Mouse (Mus musculus): Measurements from ENCODE around the gene Plekhh3. TPM values are rescaled to one million over a fixed set of nuclear protein-coding genes. Genes with fewer than 3 reads are reported as not detected.

The Plekhh3 gene
- polyA plus RNA-seq, 1 experiment from 2014 or later = 28.7 TPM

DNA sequence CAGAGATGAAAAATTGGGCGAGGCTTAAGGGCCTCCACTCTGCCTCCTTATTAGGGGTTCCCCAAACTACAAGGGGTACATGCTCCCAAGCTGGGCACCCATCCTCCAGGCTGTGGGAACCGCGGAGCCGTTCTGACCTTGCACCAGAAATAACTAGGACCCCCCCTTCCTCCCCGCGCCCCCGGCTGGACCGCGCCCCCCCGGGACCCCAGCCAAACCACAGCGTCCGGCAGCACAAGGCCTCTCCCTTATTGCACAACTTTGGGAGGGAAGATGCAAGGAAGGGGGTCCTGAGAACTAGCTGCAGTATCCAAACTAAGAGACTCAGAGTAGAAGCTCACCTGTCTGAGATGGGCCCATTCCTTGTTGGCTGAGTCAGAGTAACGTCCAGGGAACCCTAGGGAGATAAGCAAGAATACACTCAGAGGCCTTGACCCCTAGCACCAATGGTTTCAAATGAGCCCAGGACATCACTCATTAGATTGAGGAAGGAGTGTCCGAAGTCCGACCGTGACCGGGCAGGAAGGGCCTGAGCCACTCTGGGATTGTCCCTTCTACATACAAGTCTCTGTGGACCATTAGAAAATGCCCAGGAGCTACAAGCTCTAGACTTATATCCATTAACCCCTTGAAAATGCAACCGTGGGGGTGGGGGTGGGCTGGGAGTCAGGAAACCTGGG, 2.7 kb downstream of the Plekhh3 start:
- H3K4me1 ChIP-seq = peaks cover 78% of the 10 kb centered on the region
- peaks cover 33% of the 10 kb centered on the region for H3K36me3 ChIP-seq
- ATAC-seq (ENCODE audit: insufficient number of reproducible peaks, low FRiP score, low TSS enrichment, low read depth) = no peak
- H3K4me2 ChIP-seq (replicated peaks) = peak overlapping the region; percentile 91
- peak overlapping the region; percentile 80 for H3K4me3 ChIP-seq (replicated peaks)
- H3K9me3 ChIP-seq (replicated peaks) = no peaks in the 10 kb centered on the region
- H3K27me3 ChIP-seq = peaks cover 49% of the 10 kb centered on the region
- no peak overlapping the region for H3K27ac ChIP-seq (replicated peaks)
- H3K9ac ChIP-seq = no peak overlapping the region
- WGBS = 64% methylated on average over 18 of the region's 18 CpGs

DNA sequence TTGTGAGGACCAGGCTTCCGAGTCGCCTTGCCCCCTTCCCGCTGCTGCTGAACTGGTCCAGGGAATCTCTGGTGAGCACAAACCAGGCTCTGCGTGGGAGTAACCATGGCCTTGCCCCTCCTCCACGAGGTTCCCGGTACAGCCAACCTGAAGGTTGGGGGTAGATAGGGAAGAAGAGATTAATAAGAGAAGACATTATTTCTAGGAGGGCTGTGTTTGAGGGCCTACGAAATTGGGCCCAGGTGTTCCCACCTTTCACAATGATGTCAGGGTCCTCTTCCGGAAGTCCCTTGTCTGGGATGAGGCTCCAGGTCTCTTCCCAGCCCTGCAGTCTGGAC, 3.2 kb downstream of the Plekhh3 start:
- H3K36me3 ChIP-seq = peaks cover 37% of the 10 kb centered on the region
- H3K27me3 ChIP-seq = peaks cover 55% of the 10 kb centered on the region
- no peak overlapping the region for H3K27ac ChIP-seq (replicated peaks)
- ATAC-seq (ENCODE audit: insufficient number of reproducible peaks, low FRiP score, low TSS enrichment, low read depth) = no peak
- H3K4me2 ChIP-seq (replicated peaks) = peak overlapping the region; percentile 91; the same call in 1 of the 2 replicates
- WGBS = 50% methylated on average over 8 of the region's 8 CpGs
- H3K9me3 ChIP-seq (replicated peaks) = no peaks in the 10 kb centered on the region
- H3K4me1 ChIP-seq = peaks cover 77% of the 10 kb centered on the region
- peak overlapping the region; percentile 80 for H3K4me3 ChIP-seq (replicated peaks)
- H3K9ac ChIP-seq = no peak overlapping the region

DNA sequence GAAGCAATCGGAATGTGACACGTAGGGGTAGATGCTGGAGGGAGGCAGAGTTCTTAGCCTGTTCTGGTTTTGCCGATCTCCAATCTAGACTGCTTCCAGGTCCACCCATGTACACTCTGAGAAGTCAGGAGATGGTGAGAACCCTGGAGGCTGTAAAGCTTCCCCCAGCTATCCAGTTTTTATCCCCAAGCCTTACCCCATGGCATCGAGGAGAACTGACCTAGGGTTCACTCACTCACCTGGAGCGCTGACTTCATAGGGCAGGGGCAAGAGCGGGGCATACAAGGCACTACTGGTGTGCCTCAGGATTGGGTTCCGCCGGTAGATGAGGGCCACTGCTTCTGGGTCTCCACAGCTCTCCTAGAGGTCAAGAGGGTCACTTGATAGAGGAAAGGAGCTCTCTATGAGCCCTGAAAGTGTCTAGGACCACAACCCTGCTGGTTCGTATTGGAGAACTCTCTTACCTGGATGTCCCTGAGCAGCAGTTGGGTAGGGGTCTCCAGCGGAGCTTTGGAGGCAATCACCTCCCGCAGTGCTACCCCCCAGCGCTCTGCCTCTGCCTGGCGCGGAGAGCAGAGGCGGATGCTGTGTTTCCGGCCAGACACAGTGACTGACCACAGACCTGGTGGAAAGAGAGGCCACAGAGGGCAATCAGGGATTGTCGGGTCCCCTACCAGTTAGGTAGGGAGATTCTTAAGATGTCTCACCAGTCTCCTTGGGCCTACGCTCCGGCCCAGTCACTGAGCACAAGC, 3.8 kb downstream of the Plekhh3 start:
- Histone ChIP-seq H3K9me3 (replicated peaks) (no peaks in the 10 kb centered on the region), H3K4me1 (peaks cover 78% of the 10 kb centered on the region), H3K27ac (replicated peaks) (no peak overlapping the region; the same call in 1 of the 2 replicates), H3K4me2 (replicated peaks) (no peak overlapping the region), H3K36me3 (peaks cover 42% of the 10 kb centered on the region), H3K4me3 (replicated peaks) (no peak overlapping the region), H3K27me3 (peaks cover 57% of the 10 kb centered on the region), H3K9ac (no peak overlapping the region)
- no peak for ATAC-seq (ENCODE audit: insufficient number of reproducible peaks, low FRiP score, low TSS enrichment, low read depth)
- WGBS = 62% methylated on average over 19 of the region's 19 CpGs

DNA sequence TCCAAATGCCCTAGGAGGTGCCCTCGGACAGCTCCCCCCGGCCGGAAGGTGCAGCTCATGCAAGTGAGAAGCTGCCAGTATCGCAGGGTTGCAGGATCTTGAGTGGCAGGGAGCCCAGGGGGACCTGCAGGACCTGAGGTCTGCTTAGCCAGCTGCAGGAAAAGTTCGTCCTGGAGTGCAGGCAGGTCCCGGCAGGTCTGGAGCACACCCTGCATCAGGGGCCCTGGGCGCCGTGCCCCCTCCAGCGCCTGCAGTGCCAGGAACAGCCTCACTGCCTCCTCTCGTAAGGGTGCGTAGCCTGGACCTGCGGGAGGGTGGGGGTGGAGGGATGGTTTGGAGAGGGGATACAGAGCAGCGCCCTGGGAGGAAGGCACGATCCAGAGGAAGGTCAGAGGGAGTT, 4.8 kb downstream of the Plekhh3 start:
- Histone ChIP-seq H3K9me3 (replicated peaks) (no peaks in the 10 kb centered on the region), H3K27ac (replicated peaks) (0 out of 2 replicates have a peak overlapping the region, but pooled peaks have one; percentile 2), H3K4me3 (replicated peaks) (no peak overlapping the region), H3K36me3 (peaks cover 53% of the 10 kb centered on the region), H3K4me2 (replicated peaks) (no peak overlapping the region), H3K27me3 (peaks cover 60% of the 10 kb centered on the region), H3K4me1 (peaks cover 72% of the 10 kb centered on the region), H3K9ac (no peak overlapping the region)
- 58% methylated on average over 14 of the region's 14 CpGs for WGBS
- ATAC-seq (ENCODE audit: insufficient number of reproducible peaks, low FRiP score, low TSS enrichment, low read depth) = no peak

DNA sequence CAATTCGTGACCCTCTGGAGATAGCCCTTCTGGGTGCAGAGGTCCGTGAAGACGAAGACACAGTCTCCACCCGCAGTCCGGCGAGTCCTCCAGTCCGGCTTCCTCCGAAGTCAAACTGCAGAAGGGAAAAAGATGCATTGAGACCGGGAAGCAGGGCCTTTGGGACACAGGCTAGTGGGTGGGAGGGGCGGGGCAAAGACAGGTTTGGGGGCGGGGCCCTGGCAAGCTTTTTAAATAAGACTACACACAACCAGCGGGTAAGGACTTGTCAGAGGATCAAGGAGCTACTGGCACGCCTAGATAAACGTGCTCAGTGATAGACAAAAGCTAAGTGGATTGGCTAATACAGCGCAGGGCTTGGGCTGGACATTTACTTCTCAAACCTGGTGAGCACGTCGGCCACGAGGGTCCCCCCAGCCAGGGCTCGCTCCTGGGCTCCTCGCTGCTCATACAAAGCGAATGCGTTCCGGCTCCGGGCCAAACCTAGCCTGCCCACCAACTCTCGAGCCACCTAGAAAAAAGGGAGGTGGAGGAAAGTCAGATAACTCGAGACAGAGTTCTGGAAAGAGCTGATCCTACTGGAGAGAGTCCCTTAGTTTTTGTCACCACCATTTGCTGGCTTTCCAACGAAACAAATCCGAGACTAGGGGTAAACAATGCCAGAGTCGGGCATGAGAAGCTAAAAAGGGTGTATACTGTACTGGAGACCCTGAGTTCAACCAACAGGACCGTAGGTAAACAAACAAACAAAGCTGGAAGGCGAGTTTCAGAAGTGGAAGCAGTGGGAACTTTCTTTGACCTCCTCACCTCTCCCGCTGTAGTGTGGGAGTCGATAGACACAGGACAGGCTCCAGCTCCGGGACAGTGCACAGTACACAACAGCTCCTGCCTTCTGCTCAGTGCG, 6.2 kb downstream of the Plekhh3 start:
- peak overlapping the region; percentile 45 for H3K4me2 ChIP-seq (replicated peaks)
- peaks cover 67% of the 10 kb centered on the region for H3K4me1 ChIP-seq
- WGBS = 31% methylated on average over 35 of the region's 35 CpGs
- no peak for ATAC-seq (ENCODE audit: insufficient number of reproducible peaks, low FRiP score, low TSS enrichment, low read depth)
- H3K9ac ChIP-seq = no peak overlapping the region
- H3K4me3 ChIP-seq (replicated peaks) = no peak overlapping the region
- peaks cover 60% of the 10 kb centered on the region for H3K27me3 ChIP-seq
- peak overlapping the region; percentile 51 for H3K27ac ChIP-seq (replicated peaks)
- peaks cover 55% of the 10 kb centered on the region for H3K36me3 ChIP-seq
- no peaks in the 10 kb centered on the region for H3K9me3 ChIP-seq (replicated peaks)

DNA sequence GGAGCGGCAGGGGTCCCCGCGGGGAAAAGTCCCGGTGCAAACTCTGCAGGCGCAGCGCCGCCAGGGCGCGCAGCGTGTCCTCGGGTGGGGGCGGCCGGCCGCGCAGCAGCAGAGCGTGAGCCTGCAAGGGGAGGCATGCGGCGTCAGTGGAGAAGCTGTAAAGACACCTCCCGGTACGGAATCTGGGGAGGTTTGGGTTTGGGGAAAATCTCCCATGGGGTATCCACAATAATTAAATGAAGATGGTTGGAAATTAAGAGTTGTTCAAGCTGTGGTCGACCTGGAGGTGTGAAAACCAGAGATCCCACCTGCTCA, 6.8 kb downstream of the Plekhh3 start:
- Histone ChIP-seq H3K27me3 (peaks cover 60% of the 10 kb centered on the region), H3K4me3 (replicated peaks) (peak overlapping the region; percentile 25), H3K36me3 (peaks cover 55% of the 10 kb centered on the region), H3K9ac (0 out of 2 replicates have a peak overlapping the region, but pooled peaks have one; percentile 12), H3K9me3 (replicated peaks) (no peaks in the 10 kb centered on the region), H3K4me1 (peaks cover 61% of the 10 kb centered on the region), H3K4me2 (replicated peaks) (peak overlapping the region; percentile 45), H3K27ac (replicated peaks) (no peak overlapping the region)
- WGBS = 8% methylated on average over 21 of the region's 21 CpGs
- ATAC-seq (ENCODE audit: insufficient number of reproducible peaks, low FRiP score, low TSS enrichment, low read depth) = no peak

DNA sequence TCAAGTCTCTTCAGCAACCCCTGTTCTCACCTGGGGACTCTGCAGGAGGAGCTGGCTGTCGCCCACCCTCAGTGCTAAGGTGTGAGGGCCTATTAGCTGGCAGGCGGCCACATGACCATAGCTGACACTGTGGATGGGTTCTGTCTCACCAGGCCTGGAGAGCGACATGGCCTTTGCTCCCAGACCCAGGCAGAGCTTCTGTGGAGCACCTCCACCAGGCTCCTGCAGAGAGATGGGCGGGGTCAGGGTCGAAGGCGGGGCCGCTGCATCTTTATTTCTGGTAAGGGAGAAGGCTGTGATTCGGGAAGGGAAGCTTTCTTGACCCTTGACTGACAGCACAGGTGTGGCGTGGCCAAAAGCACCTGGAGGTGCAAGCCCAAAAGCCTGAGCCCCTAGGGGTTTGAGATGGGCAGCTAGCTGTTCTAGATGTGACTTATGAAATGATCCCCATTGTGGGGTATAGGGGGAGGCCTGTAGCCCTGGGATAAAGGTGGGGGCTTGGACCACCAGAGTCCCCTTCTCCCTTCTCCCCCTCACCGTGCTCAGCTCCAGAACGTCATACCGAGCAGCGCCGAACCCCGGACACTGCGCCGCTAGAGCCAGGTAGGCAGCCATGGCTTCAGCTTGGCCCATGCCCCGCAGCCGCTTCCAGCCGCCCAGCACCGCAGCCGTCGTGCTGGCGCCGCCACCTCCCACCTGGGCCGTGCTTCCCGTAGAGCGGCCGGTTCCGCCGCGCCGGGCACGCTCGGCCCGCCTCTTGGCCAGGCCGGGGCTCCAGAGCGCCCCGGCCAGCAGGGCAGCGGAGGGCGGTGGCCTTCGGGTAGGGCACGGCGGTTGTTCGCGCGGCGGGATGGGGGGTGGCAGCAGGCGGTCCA, 7.4 kb downstream of the Plekhh3 start:
- ATAC-seq (ENCODE audit: insufficient number of reproducible peaks, low FRiP score, low TSS enrichment, low read depth) = no peak
- Histone ChIP-seq H3K27me3 (peaks cover 60% of the 10 kb centered on the region), H3K9ac (0 out of 2 replicates have a peak overlapping the region, but pooled peaks have one; percentile 12)

DNA sequence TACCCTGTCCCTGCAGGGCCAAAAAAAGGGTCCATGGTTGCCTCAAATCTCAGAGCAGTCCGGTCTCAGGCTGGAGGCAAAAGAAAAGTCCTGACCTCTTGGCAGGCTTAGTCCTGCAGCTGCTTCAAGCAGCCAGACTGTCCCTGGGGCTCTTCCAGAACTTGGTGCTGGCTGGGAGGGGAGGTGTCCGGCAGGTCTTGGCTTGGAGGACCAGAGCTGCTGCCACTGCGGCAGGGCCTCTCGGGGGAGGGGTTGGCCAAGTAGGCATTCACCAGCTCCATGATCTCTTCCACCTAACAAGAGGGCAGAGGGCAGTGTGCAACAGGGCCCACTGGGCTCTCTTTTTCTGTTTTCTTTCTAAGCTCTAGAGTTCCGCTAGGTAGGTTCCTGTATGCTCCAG, 8.4 kb downstream of the Plekhh3 start:
- Histone ChIP-seq H3K36me3 (peaks cover 54% of the 10 kb centered on the region), H3K9ac (no peak overlapping the region), H3K4me2 (replicated peaks) (no peak overlapping the region), H3K4me3 (replicated peaks) (no peak overlapping the region), H3K4me1 (peaks cover 48% of the 10 kb centered on the region), H3K27me3 (peaks cover 51% of the 10 kb centered on the region), H3K27ac (replicated peaks) (no peak overlapping the region), H3K9me3 (replicated peaks) (no peaks in the 10 kb centered on the region)
- 57% methylated on average over 5 of the region's 5 CpGs for WGBS
- no peak for ATAC-seq (ENCODE audit: insufficient number of reproducible peaks, low FRiP score, low TSS enrichment, low read depth)

More for the DNA sequence above, 7.4 kb downstream of the Plekhh3 start:
- Histone ChIP-seq H3K4me3 (replicated peaks) (peak overlapping the region; percentile 25), H3K27ac (replicated peaks) (no peak overlapping the region), H3K4me1 (peaks cover 55% of the 10 kb centered on the region), H3K9me3 (replicated peaks) (no peaks in the 10 kb centered on the region), H3K4me2 (replicated peaks) (peak overlapping the region; percentile 45), H3K36me3 (peaks cover 55% of the 10 kb centered on the region)
- WGBS = 22% methylated on average over 49 of the region's 49 CpGs

DNA sequence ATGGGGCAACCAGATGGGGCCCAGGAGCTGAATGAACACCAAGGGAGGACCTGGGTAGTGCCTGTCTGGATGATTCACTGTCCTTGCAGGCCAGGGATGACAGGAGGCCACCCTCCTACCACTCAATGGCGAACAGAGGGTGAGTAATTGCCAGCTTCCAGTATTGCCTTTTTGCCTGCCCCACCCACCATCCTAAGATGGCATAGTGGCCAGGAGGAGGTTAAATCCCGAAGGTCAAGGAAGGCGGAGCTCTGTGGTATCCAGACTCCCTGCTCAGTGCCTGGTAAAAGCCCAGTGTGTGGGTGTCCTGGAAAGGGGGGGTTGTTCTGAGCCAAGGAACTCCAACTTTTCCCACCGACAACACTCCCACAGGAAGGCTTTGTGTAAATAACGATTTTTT, 8.8 kb downstream of the Plekhh3 start:
- peaks cover 49% of the 10 kb centered on the region for H3K36me3 ChIP-seq

DNA sequence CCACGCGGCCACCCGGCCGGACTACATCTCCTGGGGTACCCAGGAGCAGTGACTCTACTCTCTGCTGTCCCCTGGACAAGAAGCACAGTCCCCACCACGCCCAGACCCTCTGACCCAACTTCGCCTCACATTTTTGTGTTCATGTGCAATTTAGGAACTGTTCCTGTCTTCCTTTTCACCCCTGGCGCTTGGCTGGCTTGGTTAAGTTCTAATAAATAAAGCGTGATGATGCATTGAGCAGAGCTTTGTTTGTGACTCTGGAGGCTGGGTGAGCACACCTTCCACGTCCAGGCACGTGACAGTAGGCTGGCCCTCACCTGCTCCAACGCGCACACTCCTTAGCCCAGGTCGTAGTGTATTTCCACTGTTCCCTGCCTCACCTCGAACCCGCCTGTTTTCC, 9.6 kb downstream of the Plekhh3 start:
- H3K27me3 ChIP-seq = peaks cover 38% of the 10 kb centered on the region

More for the DNA sequence above, 8.8 kb downstream of the Plekhh3 start:
- no peak for ATAC-seq (ENCODE audit: insufficient number of reproducible peaks, low FRiP score, low TSS enrichment, low read depth)
- no peak overlapping the region for H3K4me2 ChIP-seq (replicated peaks)
- H3K9me3 ChIP-seq (replicated peaks) = no peaks in the 10 kb centered on the region
- H3K4me1 ChIP-seq = peaks cover 43% of the 10 kb centered on the region
- no peak overlapping the region for H3K27ac ChIP-seq (replicated peaks)
- H3K27me3 ChIP-seq = peaks cover 46% of the 10 kb centered on the region
- 59% methylated on average over 5 of the region's 5 CpGs for WGBS
- no peak overlapping the region for H3K4me3 ChIP-seq (replicated peaks)
- no peak overlapping the region for H3K9ac ChIP-seq

More for the DNA sequence above, 9.6 kb downstream of the Plekhh3 start:
- no peak overlapping the region for H3K9ac ChIP-seq
- no peak for ATAC-seq (ENCODE audit: insufficient number of reproducible peaks, low FRiP score, low TSS enrichment, low read depth)
- H3K4me3 ChIP-seq (replicated peaks) = no peak overlapping the region
- no peak overlapping the region for H3K27ac ChIP-seq (replicated peaks)
- peaks cover 42% of the 10 kb centered on the region for H3K36me3 ChIP-seq
- H3K9me3 ChIP-seq (replicated peaks) = no peaks in the 10 kb centered on the region
- 86% methylated on average over 15 of the region's 15 CpGs for WGBS
- no peak overlapping the region for H3K4me2 ChIP-seq (replicated peaks)
- H3K4me1 ChIP-seq = peaks cover 37% of the 10 kb centered on the region
